Mouse (Mus musculus) ES-E14 (cell line): ENCODE results near the gene Dohh. TPM values are rescaled to one million over a fixed set of nuclear protein-coding genes. Genes with fewer than 3 reads are reported as not detected.
A peak's percentile ranks its signal among the peaks of the same experiment; 100 is the strongest.

ENCODE experiments used
- DNase-seq: peaks from one replicate; pipeline ENCODE4 v3.0.0-alpha.2; 2013; ENCODE audit warnings: low read depth, low spot score
- H3K27ac ChIP-seq: 2 replicates; pipeline ENCODE4 v1.5.1; 2012; ENCODE audit warnings: low read depth, mild to moderate bottlenecking, low read length, moderate library complexity, mixed read lengths; ENCODE audit not compliant: poor library complexity, insufficient read depth, severe bottlenecking
- H3K36me3 ChIP-seq: 2 replicates; pipeline ENCODE4 v1.6.1; 2012; ENCODE audit warnings: mild to moderate bottlenecking, low read length, moderate library complexity, mixed read lengths; ENCODE audit not compliant: control insufficient read depth, poor library complexity, insufficient read depth, severe bottlenecking
- H3K4me1 ChIP-seq, 2 experiments: fragments of 150-350 bp in 1 of 2; sonication (generic) in 1 of 2; 2 replicates each; pipeline ENCODE4 v1.6.1; 2012; ENCODE audit warnings: low read length in 2 of 2, mild to moderate bottlenecking in 1 of 2, mixed read lengths in 1 of 2; ENCODE audit not compliant: control insufficient read depth in 2 of 2, insufficient read depth in 2 of 2, poor library complexity in 1 of 2
- H3K4me3 ChIP-seq, 2 experiments: fragments of 150-350 bp in 1 of 2; sonication (generic) in 1 of 2; 2 replicates each; pipeline ENCODE4 v1.5.1; 2012; ENCODE audit warnings: low read length in 2 of 2, low read depth in 1 of 2, mild to moderate bottlenecking in 1 of 2, mixed read lengths in 1 of 2; ENCODE audit not compliant: insufficient read depth in 1 of 2, poor library complexity in 1 of 2, severe bottlenecking in 1 of 2
- H3K9ac ChIP-seq: 2 replicates; pipeline ENCODE4 v1.6.1; 2012; ENCODE audit warnings: low read depth, mild to moderate bottlenecking, low read length, mixed read lengths; ENCODE audit not compliant: poor library complexity, insufficient read depth, severe bottlenecking
- H3K9me3 ChIP-seq: fragments of 150-350 bp; sonication (generic); 2 replicates; pipeline ENCODE4 v1.6.1; 2012; ENCODE audit warnings: low read depth, mild to moderate bottlenecking, low read length; ENCODE audit not compliant: control insufficient read depth, insufficient read depth
- CHD2 ChIP-seq: IDR thresholded peaks from 2 replicates; pipeline ENCODE4 v1.6.1; 2014; ENCODE audit warnings: mild to moderate bottlenecking, low read depth, low read length, inconsistent platforms
- HCFC1 ChIP-seq: IDR thresholded peaks from 2 replicates; pipeline ENCODE4 v1.6.1; 2012; ENCODE audit warnings: low read length, inconsistent platforms, borderline replicate concordance; ENCODE audit not compliant: insufficient read depth
- MAFK ChIP-seq: IDR thresholded peaks from 2 replicates; pipeline ENCODE4 v1.6.1; 2014; ENCODE audit warnings: mild to moderate bottlenecking, low read depth, low read length, inconsistent platforms; ENCODE audit not compliant: insufficient read depth
- ZC3H11A ChIP-seq: IDR thresholded peaks from 2 replicates; pipeline ENCODE4 v1.6.1; 2012; ENCODE audit warnings: low read depth, mild to moderate bottlenecking, inconsistent platforms, low read length, borderline replicate concordance
- ZNF384 ChIP-seq: IDR thresholded peaks from 2 replicates; pipeline ENCODE4 v1.6.1; 2012; ENCODE audit warnings: low read depth, low read length, inconsistent platforms
- in situ Hi-C, 2 experiments: fragments of 600-800 bp; cut with MboI; formaldehyde crosslinking; loops; one replicate each; pipeline ENCODE4 v1.15.1; 2025; ENCODE audit warnings: low sequenced_read_pairs in 2 of 2, inconsistent platforms in 1 of 2; ENCODE audit not compliant: unreplicated experiment in 2 of 2
- total RNA-seq: library from RNA; depleted of rRNA; stranded (reverse); fragments of 300-350 nt; gene quantifications from 2 replicates; pipeline ENCODE4 v1.2.3, GENCODE M21; 2012

Dohh gene
- total RNA-seq, 1 experiment, result 168 TPM

DNA sequence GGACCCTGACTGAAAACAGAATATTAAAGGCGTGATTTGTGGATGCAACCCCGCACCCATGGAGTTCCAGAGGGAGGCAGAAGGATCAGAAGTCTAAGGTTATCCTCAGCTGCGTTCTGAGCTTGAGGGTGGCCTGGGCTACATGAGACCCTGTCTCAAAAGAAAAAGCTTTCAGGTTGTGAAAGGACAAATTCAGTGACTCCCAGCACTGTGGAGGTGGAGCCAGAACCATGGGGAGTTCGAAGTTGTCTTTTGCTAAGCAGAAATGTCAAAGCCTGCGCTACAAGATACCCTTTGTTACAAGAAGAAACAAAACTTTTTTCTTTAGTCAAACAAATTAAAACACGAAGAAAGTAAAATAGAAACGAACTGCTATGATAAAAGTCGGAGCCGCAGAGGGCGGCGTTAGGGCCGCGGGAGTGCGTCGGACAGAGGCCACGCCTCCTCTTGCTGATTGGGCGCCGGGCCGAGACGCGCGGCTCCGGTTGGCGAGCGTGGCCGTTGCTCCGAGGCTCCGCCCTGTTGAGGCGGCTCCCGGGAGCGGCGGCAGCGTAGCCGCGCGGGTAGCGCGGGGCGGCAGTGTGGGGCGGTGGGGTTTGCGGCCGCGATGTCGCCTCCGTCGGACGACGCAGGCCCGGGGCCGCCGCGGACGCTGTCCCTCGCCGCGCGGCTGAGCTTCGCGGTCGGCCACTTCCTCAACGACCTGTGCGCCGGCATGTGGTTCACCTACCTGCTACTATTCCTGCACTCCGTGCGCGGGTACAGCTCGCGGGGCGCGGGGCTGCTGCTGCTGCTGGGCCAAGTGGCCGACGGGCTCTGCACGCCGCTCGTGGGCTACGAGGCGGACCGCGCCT, 27.0 kb upstream of the Dohh start, which contains the start of gene Mfsd12:
TSS of gene Mfsd12 (plus strand) at position 501 of the 854 bp plus-strand sequence.
- no peak for DNase-seq
- Histone ChIP-seq H3K4me1 (peaks cover 15 to 41% of the 10 kb centered on the region in 2 experiments; a peak in 3 of 4 replicates), H3K4me3 (peak within 1 kb of the TSS; percentile 77 to 79), H3K27ac (peak within 1 kb of the TSS; percentile 36), H3K9ac (peak within 1 kb of the TSS; percentile 83), H3K36me3 (peaks cover 16% of the 10 kb centered on the region; the same call in 1 of the 2 replicates), H3K9me3 (no peaks in the 10 kb centered on the region)
- in situ Hi-C loops, result no loop called here
- TF ChIP-seq ZNF384 (no peak), ZC3H11A (no peak), CHD2 (no peak), MAFK (no peak), HCFC1 (no peak)

DNA sequence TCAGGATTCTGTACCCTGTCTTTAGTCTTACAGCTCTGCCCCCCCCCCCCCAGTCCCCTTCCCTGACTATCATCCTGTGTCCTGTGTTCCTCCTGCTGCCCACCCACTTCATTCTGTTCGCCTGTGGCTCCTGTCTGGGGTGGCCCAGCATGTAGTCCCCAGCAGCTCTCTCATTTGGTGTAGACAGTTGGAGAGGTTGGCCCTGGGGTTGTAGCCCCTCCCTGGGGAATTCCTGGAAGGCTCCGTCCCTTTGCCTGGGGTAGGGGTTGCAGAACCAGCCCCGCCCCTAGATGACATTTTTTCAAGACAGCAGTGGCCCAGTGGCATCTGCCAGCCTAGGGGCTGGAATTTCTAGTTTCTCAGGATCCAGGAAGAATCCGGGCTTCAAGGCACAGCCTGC, 26.0 kb upstream of the Dohh start:
- Histone ChIP-seq H3K27ac (no peak overlapping the region), H3K9ac (peak overlapping the region; percentile 83; the same call in 1 of the 2 replicates), H3K4me1 (peaks cover 15 to 44% of the 10 kb centered on the region in 2 experiments; a peak in 3 of 4 replicates), H3K36me3 (peaks cover 24% of the 10 kb centered on the region; the same call in 1 of the 2 replicates), H3K9me3 (no peaks in the 10 kb centered on the region), H3K4me3 (peak overlapping the region; percentile 77 to 79)
- in situ Hi-C loops, result no loop called here
- no peak for DNase-seq
- TF ChIP-seq ZNF384, result no peak
- TF ChIP-seq CHD2, result no peak
- TF ChIP-seq ZC3H11A, result no peak
- no peak for TF ChIP-seq MAFK
- no peak for TF ChIP-seq HCFC1

DNA sequence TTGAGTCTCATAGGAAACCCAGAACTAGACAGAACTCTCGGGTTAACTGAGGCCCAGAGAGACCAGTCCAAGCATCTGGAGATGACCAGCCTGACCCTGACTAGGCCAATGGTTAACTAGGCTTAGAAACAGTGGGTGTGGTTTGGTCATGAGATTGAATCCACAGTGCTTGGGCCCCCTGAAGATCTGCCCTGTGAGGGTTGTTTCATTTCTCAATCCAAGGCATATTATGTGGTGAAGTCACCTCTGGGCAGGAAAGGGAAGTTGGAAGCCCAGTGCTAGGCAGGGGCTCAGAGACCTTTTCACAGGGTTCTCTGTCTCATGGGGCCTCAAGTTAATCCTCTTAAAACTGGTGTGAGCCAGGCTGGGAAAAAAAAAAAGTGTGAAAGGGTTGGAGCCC, 25.4 kb upstream of the Dohh start:
- H3K4me1 ChIP-seq, result peaks cover 15 to 47% of the 10 kb centered on the region in 2 experiments; a peak in 3 of 4 replicates

DNA sequence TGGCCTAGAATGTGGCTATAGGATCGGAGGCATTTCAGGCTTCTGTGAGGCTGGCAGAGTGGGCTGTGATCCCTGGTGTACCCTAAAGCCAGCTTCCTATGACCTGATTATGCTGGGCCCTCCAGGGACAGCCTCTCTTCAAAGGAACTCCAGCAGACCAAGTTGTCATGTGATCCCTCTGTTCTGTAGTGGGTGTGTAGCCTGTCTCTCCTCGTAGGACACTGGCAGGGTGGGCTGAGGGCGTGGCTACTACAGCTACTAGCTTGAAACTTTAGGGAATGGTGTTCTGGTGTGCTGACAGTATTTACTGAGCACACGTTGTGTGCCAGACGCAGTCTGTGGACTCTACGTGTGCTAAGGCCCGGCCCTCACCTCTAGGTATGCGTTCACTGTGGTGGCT, 23.5 kb upstream of the Dohh start:
- no peak overlapping the region for H3K27ac ChIP-seq
- H3K4me3 ChIP-seq, result peak overlapping the region in 1 of 2 experiments; percentile 28; a peak in 2 of 4 replicates
- in situ Hi-C loops, result no loop called here
- no peak for TF ChIP-seq MAFK
- TF ChIP-seq ZC3H11A, result no peak
- no peak for TF ChIP-seq CHD2
- no peak for TF ChIP-seq ZNF384
- TF ChIP-seq HCFC1, result no peak
- H3K4me1 ChIP-seq, result peaks cover 8 to 54% of the 10 kb centered on the region in 2 experiments; a peak in 3 of 4 replicates
- peaks cover 31% of the 10 kb centered on the region; the same call in 1 of the 2 replicates for H3K36me3 ChIP-seq
- no peak for DNase-seq
- H3K9ac ChIP-seq, result no peak overlapping the region
- no peaks in the 10 kb centered on the region for H3K9me3 ChIP-seq

More for the DNA sequence above, 25.4 kb upstream of the Dohh start:
- Histone ChIP-seq H3K27ac (no peak overlapping the region), H3K4me3 (peak overlapping the region in 1 of 2 experiments; percentile 77; a peak in 1 of 4 replicates), H3K9me3 (no peaks in the 10 kb centered on the region), H3K36me3 (peaks cover 29% of the 10 kb centered on the region; the same call in 1 of the 2 replicates), H3K9ac (no peak overlapping the region; the same call in 1 of the 2 replicates)
- in situ Hi-C loops, result no loop called here
- TF ChIP-seq HCFC1, result no peak
- TF ChIP-seq CHD2, result no peak
- TF ChIP-seq ZC3H11A, result no peak
- TF ChIP-seq ZNF384, result no peak
- TF ChIP-seq MAFK, result no peak
- DNase-seq, result no peak
